Mouse (Mus musculus) CH12.LX (cell line): ENCODE measurements at regions not wholly inside any gene's neighbourhood (a gene's known extent, or its start where the extent isn't known, plus 50 kb on each side); places are given as distances from the start of the nearest gene placed in this dataset.

Source experiments
- DNase-seq: peaks from one replicate; pipeline ENCODE4 v3.0.0-alpha.2; 2013; ENCODE audit errors: extremely low read depth
- H3K27ac ChIP-seq: 2 replicates; pipeline ENCODE4 v1.5.1; 2012; ENCODE audit warnings: low read depth, mild to moderate bottlenecking, control low read depth, moderate library complexity; ENCODE audit not compliant: insufficient read depth
- H3K27me3 ChIP-seq: replicated peaks from 2 replicates; pipeline ENCODE3; 2012; ENCODE audit warnings: inconsistent platforms
- H3K36me3 ChIP-seq, 2 experiments: replicated peaks in 1 of 2; 2 replicates each; pipeline versions ENCODE3 to v1.6.1; 2012; ENCODE audit warnings: inconsistent platforms in 1 of 2, low read length in 1 of 2, mild to moderate bottlenecking in 1 of 2, mixed read lengths in 1 of 2, moderate library complexity in 1 of 2; ENCODE audit not compliant: control insufficient read depth in 1 of 2, insufficient read depth in 1 of 2
- H3K4me1 ChIP-seq, 2 experiments: 2 replicates each; pipeline ENCODE4 v1.6.1; 2012; ENCODE audit warnings: inconsistent platforms in 1 of 2, moderate library complexity in 1 of 2; ENCODE audit not compliant: insufficient read depth in 2 of 2, control insufficient read depth in 1 of 2
- H3K4me2 ChIP-seq: 2 replicates; pipeline ENCODE4 v1.6.1; 2012; ENCODE audit warnings: low read depth, mild to moderate bottlenecking, control low read depth; ENCODE audit not compliant: poor library complexity, insufficient read depth, severe bottlenecking
- H3K4me3 ChIP-seq, 3 experiments: fragments of 150-350 bp in 1 of 3; sonication (generic) in 1 of 3; replicated peaks in 1 of 3; 2 replicates each; pipeline versions ENCODE3 to v1.5.1; 2011 to 2012; ENCODE audit warnings: low read depth in 2 of 3, low read length in 2 of 3, mild to moderate bottlenecking in 2 of 3, moderate library complexity in 2 of 3, control low read depth in 1 of 3, improper control_type of control experiment in 1 of 3, inconsistent platforms in 1 of 3, mixed read lengths in 1 of 3; ENCODE audit not compliant: poor library complexity in 1 of 3
- H3K79me2 ChIP-seq: replicated peaks from 2 replicates; pipeline ENCODE4 v1.6.1; 2012; ENCODE audit warnings: mild to moderate bottlenecking, moderate library complexity; ENCODE audit not compliant: control insufficient read depth, poor library complexity, insufficient read depth, severe bottlenecking; ENCODE audit errors: extremely low read depth
- H3K9ac ChIP-seq: 2 replicates; pipeline ENCODE4 v1.6.1; 2012; ENCODE audit warnings: low read depth, mild to moderate bottlenecking, control low read depth, moderate library complexity; ENCODE audit not compliant: insufficient read depth
- H3K9me3 ChIP-seq: replicated peaks from 2 replicates; pipeline ENCODE3; 2012; ENCODE audit warnings: low read length, inconsistent platforms, mixed read lengths
- BHLHE40 ChIP-seq: IDR thresholded peaks from 2 replicates; pipeline ENCODE4 v1.6.1; 2011; ENCODE audit warnings: mild to moderate bottlenecking, low read depth, low read length, improper control_type of control experiment
- CTCF ChIP-seq, 2 experiments: IDR thresholded peaks in 1 of 2; conservative IDR thresholded peaks in 1 of 2; 2 replicates each; pipeline ENCODE4 v1.5.1; 2011 to 2012; ENCODE audit warnings: low read depth in 2 of 2, low read length in 2 of 2, improper control_type of control experiment in 1 of 2, inconsistent platforms in 1 of 2, mild to moderate bottlenecking in 1 of 2, moderate library complexity in 1 of 2
- E2F4 ChIP-seq: IDR thresholded peaks from 2 replicates; pipeline ENCODE4 v1.6.1; 2011; ENCODE audit warnings: low read depth, low read length, improper control_type of control experiment; ENCODE audit not compliant: insufficient replicate concordance
- ELF1 ChIP-seq: IDR thresholded peaks from 2 replicates; pipeline ENCODE4 v1.6.1; 2014; ENCODE audit warnings: low read depth, mild to moderate bottlenecking, inconsistent platforms, low read length, improper control_type of control experiment
- GABPA ChIP-seq: IDR thresholded peaks from 2 replicates; pipeline ENCODE4 v1.6.1; 2012; ENCODE audit warnings: low read depth, low read length, improper control_type of control experiment, inconsistent platforms; ENCODE audit not compliant: insufficient replicate concordance
- HCFC1 ChIP-seq: IDR thresholded peaks from 2 replicates; pipeline ENCODE4 v1.6.1; 2012; ENCODE audit warnings: low read depth, mild to moderate bottlenecking, inconsistent platforms, low read length, improper control_type of control experiment
- IRF4 ChIP-seq: IDR thresholded peaks from 2 replicates; pipeline ENCODE4 v1.6.1; 2014; ENCODE audit warnings: low read depth, mild to moderate bottlenecking, inconsistent platforms, low read length, improper control_type of control experiment
- JUN ChIP-seq: IDR thresholded peaks from 2 replicates; pipeline ENCODE4 v1.6.1; 2011; ENCODE audit warnings: low read depth, mild to moderate bottlenecking, low read length, improper control_type of control experiment, moderate library complexity; ENCODE audit not compliant: insufficient read depth
- MAX ChIP-seq: IDR thresholded peaks from 2 replicates; pipeline ENCODE4 v1.6.1; 2011; ENCODE audit warnings: low read length, improper control_type of control experiment
- MEF2A ChIP-seq: IDR thresholded peaks from 2 replicates; pipeline ENCODE4 v1.6.1; 2014; ENCODE audit warnings: low read depth, mild to moderate bottlenecking, inconsistent platforms, low read length, improper control_type of control experiment, borderline replicate concordance
- MXI1 ChIP-seq: IDR thresholded peaks from 2 replicates; pipeline ENCODE4 v1.6.1; 2011; ENCODE audit warnings: mild to moderate bottlenecking, low read depth, low read length, improper control_type of control experiment
- MYC ChIP-seq: IDR thresholded peaks from 2 replicates; pipeline ENCODE4 v1.6.1; 2011; ENCODE audit warnings: low read depth, mild to moderate bottlenecking, improper control_type of control experiment, low read length
- POLR2A ChIP-seq: IDR thresholded peaks from 2 replicates; pipeline ENCODE4 v1.6.1; 2011; ENCODE audit warnings: low read depth, mild to moderate bottlenecking, improper control_type of control experiment, low read length
- SMC3 ChIP-seq: IDR thresholded peaks from 2 replicates; pipeline ENCODE4 v1.6.1; 2011; ENCODE audit warnings: low read depth, low read length, improper control_type of control experiment
- UBTF ChIP-seq: IDR thresholded peaks from 2 replicates; pipeline ENCODE4 v1.6.1; 2012; ENCODE audit warnings: low read depth, mild to moderate bottlenecking, inconsistent platforms, low read length, improper control_type of control experiment, moderate library complexity
- USF1 ChIP-seq: IDR thresholded peaks from 2 replicates; pipeline ENCODE4 v1.6.1; 2014; ENCODE audit warnings: low read depth, mild to moderate bottlenecking, inconsistent platforms, low read length, improper control_type of control experiment
- USF2 ChIP-seq: conservative IDR thresholded peaks from 2 replicates; pipeline ENCODE4 v1.6.1; 2011; ENCODE audit warnings: low read depth, low read length, improper control_type of control experiment
- ZC3H11A ChIP-seq: IDR thresholded peaks from 2 replicates; pipeline ENCODE4 v1.6.1; 2012; ENCODE audit warnings: low read depth, mild to moderate bottlenecking, inconsistent platforms, low read length, improper control_type of control experiment
- dilution Hi-C: fragments of 300-500 bp; cut with MboI; formaldehyde crosslinking; loops from 2 replicates; pipeline ENCODE4 v1.14.3; 2020; ENCODE audit warnings: low sequenced_read_pairs; ENCODE audit not compliant: extremely low pct_unique_long_range_greater_than_20kb, extremely low pct_ligation_motif_present
- in situ Hi-C: fragments of 300-500 bp; cut with MboI; formaldehyde crosslinking; loops from 3 replicates; pipeline ENCODE4 v1.14.3; 2019; ENCODE audit warnings: low sequenced_read_pairs, low pct_ligation_motif_present, low pct_unique_long_range_greater_than_20kb, mixed read lengths

DNA sequence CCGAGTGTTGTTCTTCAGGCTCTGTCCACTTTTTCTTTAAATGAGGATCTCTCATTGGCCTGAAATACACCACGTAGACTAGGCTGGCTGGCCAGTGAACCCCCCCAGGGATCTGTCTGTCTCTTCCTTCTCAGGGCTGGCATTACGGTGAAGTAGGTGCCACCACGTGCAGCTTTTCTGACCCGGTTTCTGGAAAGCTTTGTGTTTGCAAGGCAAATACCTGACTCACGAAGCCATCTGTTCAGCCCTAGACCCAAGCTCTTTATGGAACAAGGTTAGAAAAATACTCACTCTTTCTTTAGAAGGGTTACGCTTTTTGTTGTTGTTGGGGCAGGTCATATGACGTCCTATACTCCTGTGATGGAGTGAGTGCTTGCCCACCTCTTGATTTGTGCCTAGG lies 133.3 kb upstream of the Ptprt start:
- H3K4me3 ChIP-seq, result no peak overlapping the region
- no peak overlapping the region for H3K27ac ChIP-seq
- H3K4me1 ChIP-seq, result no peaks in the 10 kb centered on the region
- H3K36me3 ChIP-seq, result no peaks in the 10 kb centered on the region
- no peak overlapping the region for H3K4me2 ChIP-seq
- H3K79me2 ChIP-seq, result no peaks in the 10 kb centered on the region
- no peak for TF ChIP-seq CTCF (conservative IDR thresholded peaks at IDR 0.05 in 1 of 2, IDR thresholded peaks at IDR 0.05 in 1 of 2; ENCODE audit: low read depth in 2 of 2, low read length in 2 of 2)
- no peak for TF ChIP-seq MYC
- no peak for TF ChIP-seq IRF4
- no peak for TF ChIP-seq ZC3H11A
- no peak for TF ChIP-seq MEF2A
- no peak for TF ChIP-seq GABPA
- TF ChIP-seq, all 38 proteins: peak for 0
- Histone ChIP-seq H3K9me3 (no peaks in the 10 kb centered on the region), H3K9ac (no peak overlapping the region), H3K27me3 (peaks cover 35% of the 10 kb centered on the region)
- DNase-seq, result no peak
- dilution Hi-C loops, result no loop called here
- in situ Hi-C loops, result no loop called here

DNA sequence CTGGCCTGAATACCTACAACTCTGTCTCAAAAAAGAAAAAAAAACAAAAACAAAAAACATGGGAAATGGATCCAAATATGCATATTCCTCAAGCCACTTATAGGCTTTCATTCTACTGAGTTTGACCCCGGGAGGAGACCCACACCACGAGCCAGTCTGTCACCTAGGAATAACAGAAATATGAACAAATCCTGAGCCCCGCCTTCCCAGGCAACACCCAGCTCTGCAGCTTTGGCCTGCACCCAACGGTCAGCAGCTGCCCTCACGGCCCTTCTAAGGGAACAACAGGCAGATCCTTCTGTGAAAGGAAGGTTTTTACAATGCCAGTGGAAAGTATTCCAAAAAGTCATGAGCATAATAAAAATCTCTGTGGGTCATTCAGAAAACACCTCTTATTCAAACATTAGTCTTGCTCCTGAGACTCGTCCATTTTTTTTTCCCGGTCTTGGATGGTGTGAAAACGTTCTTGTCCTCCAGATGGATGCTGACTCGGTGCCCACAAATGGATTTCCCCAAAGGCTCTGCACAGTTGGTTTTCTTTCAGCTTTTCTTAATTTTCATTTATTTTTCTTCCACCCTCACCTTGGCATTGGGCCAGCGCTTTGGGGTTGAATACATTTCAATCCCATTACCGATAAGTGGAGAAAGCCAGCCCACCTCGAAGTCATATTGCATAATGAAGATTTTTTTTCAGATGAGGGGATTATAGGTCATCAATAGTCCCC lies 130.6 kb upstream of the Ptprt start:
- Histone ChIP-seq H3K4me3 (no peak overlapping the region), H3K27me3 (peaks cover 42% of the 10 kb centered on the region), H3K79me2 (no peaks in the 10 kb centered on the region), H3K27ac (no peak overlapping the region), H3K36me3 (no peaks in the 10 kb centered on the region), H3K4me2 (no peak overlapping the region), H3K9me3 (no peaks in the 10 kb centered on the region), H3K4me1 (no peaks in the 10 kb centered on the region), H3K9ac (no peak overlapping the region)
- dilution Hi-C loops (no loop called here), in situ Hi-C loops (no loop called here)
- TF ChIP-seq JUN (no peak), MEF2A (no peak), MAX (no peak), USF1 (no peak), MXI1 (no peak), UBTF (no peak), POLR2A (no peak), E2F4 (no peak), HCFC1 (no peak), USF2 (no peak), BHLHE40 (no peak), ZC3H11A (no peak), ELF1 (no peak), SMC3 (no peak)
- no peak for DNase-seq
